Mouse (Mus musculus) liver, embryonic 14.5 days (tissue): ENCODE data around the gene 2510039O18Rik. TPM values are rescaled to one million over a fixed set of nuclear protein-coding genes. Genes with fewer than 3 reads are reported as not detected.
A peak's percentile ranks its signal among the peaks of the same experiment; 100 is the strongest.

ENCODE experiments used
- ATAC-seq: fragments of 200-750 bp; cut with Nextera tagmentation; 2 replicates; pipeline ENCODE4 v1.8.0; 2017; ENCODE audit warnings: moderate number of reproducible peaks, mild to moderate bottlenecking, moderate library complexity; ENCODE audit not compliant: insufficient read depth
- DNase-seq, 3 experiments: peaks; one replicate each; pipeline ENCODE4 v3.0.0-alpha.2; 2012 to 2013; ENCODE audit warnings: low read depth in 3 of 3, low spot score in 3 of 3
- H3K27ac ChIP-seq: fragments of 300-500 bp; sonication (generic); 2 replicates; pipeline ENCODE4 v1.5.1; 2014; ENCODE audit warnings: moderate library complexity, mild to moderate bottlenecking, control low read depth, inconsistent platforms
- H3K27me3 ChIP-seq: fragments of 300-500 bp; sonication (generic); 2 replicates; pipeline ENCODE4 v1.6.1; 2014; ENCODE audit warnings: mild to moderate bottlenecking, low read length, moderate library complexity; ENCODE audit not compliant: control insufficient read depth, insufficient read depth
- H3K36me3 ChIP-seq: fragments of 300-500 bp; sonication (generic); replicated peaks from 2 replicates; pipeline ENCODE4 v1.6.1; 2014; ENCODE audit warnings: low read depth; ENCODE audit not compliant: control insufficient read depth, insufficient read depth
- H3K4me1 ChIP-seq, 2 experiments: fragments of 200-500 bp in 1 of 2; fragments of 300-500 bp in 1 of 2; sonication (generic) in 1 of 2; replicated peaks; 2 replicates each; pipeline ENCODE4 v1.6.1; 2012 to 2014; ENCODE audit warnings: antibody characterized with exemption in 1 of 2, inconsistent platforms in 1 of 2, low read length in 1 of 2; ENCODE audit not compliant: control insufficient read depth in 2 of 2, insufficient read depth in 2 of 2
- H3K4me2 ChIP-seq: fragments of 300-500 bp; sonication (generic); 2 replicates; pipeline ENCODE4 v1.6.1; 2014; ENCODE audit warnings: low read depth, mild to moderate bottlenecking, control low read depth, moderate library complexity
- H3K4me3 ChIP-seq, 2 experiments: fragments of 200-500 bp in 1 of 2; fragments of 300-500 bp in 1 of 2; sonication (generic) in 1 of 2; 2 replicates each; pipeline ENCODE4 v1.5.1; 2012 to 2014; ENCODE audit warnings: low read depth in 2 of 2, low read length in 2 of 2, mild to moderate bottlenecking in 2 of 2, control low read depth in 1 of 2, inconsistent platforms in 1 of 2, moderate library complexity in 1 of 2; ENCODE audit not compliant: insufficient read depth in 1 of 2
- H3K9ac ChIP-seq: fragments of 300-500 bp; sonication (generic); replicated peaks from 2 replicates; pipeline ENCODE4 v1.6.1; 2014; ENCODE audit warnings: mild to moderate bottlenecking, control low read depth, moderate library complexity
- H3K9me3 ChIP-seq: fragments of 300-500 bp; sonication (generic); 2 replicates; pipeline ENCODE4 v1.6.1; 2016; ENCODE audit warnings: low read length, mixed read lengths; ENCODE audit not compliant: control insufficient read depth
- CTCF ChIP-seq: IDR thresholded peaks from 2 replicates; pipeline ENCODE4 v1.5.1; 2016; ENCODE audit warnings: antibody characterized with exemption, low read depth, control low read depth
- EP300 ChIP-seq: IDR thresholded peaks from 2 replicates; pipeline ENCODE4 v1.6.1; 2016; ENCODE audit warnings: antibody characterized with exemption, low read depth
- WGBS: fragments of 180-500 bp; shearing (Covaris S2); extraction: QIAGEN DNeasy Blood & Tissue Kit; methylation state at CpG from one replicate; pipeline ENCODE4 v1.1.7; 2014; ENCODE audit not compliant: insufficient replicate concordance; 5-methylcytosine and 5-hydroxymethylcytosine counted together
- polyA plus RNA-seq, 2 experiments: library from polyadenylated mRNA; depleted of rRNA in 1 of 2; stranded (reverse) in 1 of 2; unstranded in 1 of 2; fragments of >200 nt; fragmentation: Nextera tagmentation in 1 of 2; extraction: Ambion mirVana in 1 of 2; gene quantifications; 2 replicates each; pipeline versions ENCODE4 v1.2.1 to v1.2.3; 2012 to 2014

Gene 2510039O18Rik
- polyA plus RNA-seq, 2 experiments, result 7.8 to 18.8 TPM

GRCm38 (mm10) chr4:147934611-147935010, 6.1 kb upstream of the 2510039O18Rik start:
- Histone ChIP-seq H3K9ac (no peak overlapping the region), H3K36me3 (no peaks in the 10 kb centered on the region), H3K27ac (no peak overlapping the region), H3K4me1 (peaks cover 0 to 18% of the 10 kb centered on the region in 2 experiments; a peak in 3 of 4 replicates), H3K4me3 (no peak overlapping the region), H3K9me3 (no peaks in the 10 kb centered on the region), H3K4me2 (no peak overlapping the region; the same call in 1 of the 2 replicates), H3K27me3 (no peaks in the 10 kb centered on the region; the same call in 1 of the 2 replicates)
- ATAC-seq (no peak), DNase-seq (no peak)
- WGBS, result 48% methylated on average over 4 of the region's 4 CpGs
- no peak for TF ChIP-seq EP300
- no peak for TF ChIP-seq CTCF

- no peak for ATAC-seq
- Histone ChIP-seq H3K27ac (no peak overlapping the region), H3K9me3 (no peaks in the 10 kb centered on the region), H3K4me3 (peak overlapping the region; percentile 66 to 77), H3K9ac (peak overlapping the region; percentile 57), H3K4me2 (peak overlapping the region; percentile 84), H3K27me3 (no peaks in the 10 kb centered on the region; the same call in 1 of the 2 replicates), H3K36me3 (no peaks in the 10 kb centered on the region), H3K4me1 (peaks cover 0 to 23% of the 10 kb centered on the region in 2 experiments; a peak in 3 of 4 replicates)
- WGBS, result 16% methylated on average over 9 of the region's 9 CpGs
- TF ChIP-seq EP300 (no peak), CTCF (no peak)
- no peak for DNase-seq
These were observed 4.8 kb upstream of the 2510039O18Rik start for GRCm38 (mm10) chr4:147935904-147936303.

GRCm38 (mm10) chr4:147936331-147936954, 4.3 kb upstream of the 2510039O18Rik start, which contains the start of gene Plod1:
Gene Plod1, minus strand, starts transcription at chr4:147936767.
- no peaks in the 10 kb centered on the region; the same call in 1 of the 2 replicates for H3K27me3 ChIP-seq
- peaks cover 0 to 23% of the 10 kb centered on the region in 2 experiments; a peak in 3 of 4 replicates for H3K4me1 ChIP-seq
- H3K9ac ChIP-seq, result peak within 1 kb of the TSS; percentile 57
- DNase-seq (peak in 2 of 3 experiments; percentile 24 to 26), ATAC-seq (peak; percentile 32; the same call in 1 of the 2 replicates)
- H3K36me3 ChIP-seq, result no peaks in the 10 kb centered on the region
- H3K27ac ChIP-seq, result no peak within 1 kb of the TSS
- no peaks in the 10 kb centered on the region for H3K9me3 ChIP-seq
- TF ChIP-seq EP300 (no peak), CTCF (no peak)
- peak within 1 kb of the TSS; percentile 84 for H3K4me2 ChIP-seq
- WGBS, result under 1% methylated on average over 51 of the region's 51 CpGs
- peak within 1 kb of the TSS; percentile 66 to 77 for H3K4me3 ChIP-seq

GRCm38 (mm10) chr4:147937021-147937420, 3.7 kb upstream of the 2510039O18Rik start:
- Histone ChIP-seq H3K4me1 (peaks cover 0 to 27% of the 10 kb centered on the region in 2 experiments; a peak in 3 of 4 replicates), H3K27ac (no peak overlapping the region), H3K9ac (peak overlapping the region; percentile 38; the same call in 1 of the 2 replicates), H3K4me3 (peak overlapping the region in 1 of 2 experiments; percentile 66; a peak in 3 of 4 replicates), H3K9me3 (no peaks in the 10 kb centered on the region), H3K36me3 (no peaks in the 10 kb centered on the region), H3K27me3 (no peaks in the 10 kb centered on the region; the same call in 1 of the 2 replicates), H3K4me2 (peak overlapping the region; percentile 84)
- ATAC-seq, result no peak
- DNase-seq, result no peak
- 40% methylated on average over 3 of the region's 3 CpGs for WGBS
- TF ChIP-seq CTCF (no peak), EP300 (no peak)

- H3K4me3 ChIP-seq, result no peak overlapping the region
- ATAC-seq (no peak), DNase-seq (no peak)
- TF ChIP-seq CTCF, result no peak
- TF ChIP-seq EP300, result no peak
- H3K9me3 ChIP-seq, result no peaks in the 10 kb centered on the region
- H3K27me3 ChIP-seq, result no peaks in the 10 kb centered on the region; the same call in 1 of the 2 replicates
- no peak overlapping the region for H3K27ac ChIP-seq
- no peak overlapping the region for H3K4me2 ChIP-seq
- H3K9ac ChIP-seq, result no peak overlapping the region
- WGBS, result 52% methylated on average over 5 of the region's 5 CpGs
- H3K4me1 ChIP-seq, result peaks cover 3 to 31% of the 10 kb centered on the region in 2 experiments; a peak in 3 of 4 replicates
- H3K36me3 ChIP-seq, result no peaks in the 10 kb centered on the region
These were observed 3.2 kb upstream of the 2510039O18Rik start for GRCm38 (mm10) chr4:147937486-147937885.
